Mouse (Mus musculus) intestine, embryonic 14.5 days (tissue): ENCODE results near the gene Ttll2. TPM values are rescaled to one million over a fixed set of nuclear protein-coding genes. Genes with fewer than 3 reads are reported as not detected.
"Not testable (repeated sequence)": the region's sequence is repeated elsewhere in the genome, so short reads cannot be mapped to it uniquely, and the experiment has no call there.

Source experiments
- ATAC-seq: fragments of 200-750 bp; cut with Nextera tagmentation; replicated peaks from 2 replicates; pipeline ENCODE4 v1.8.0; 2017; ENCODE audit warnings: low read depth, moderate number of reproducible peaks, moderate TSS enrichment, moderate library complexity; ENCODE audit not compliant: low FRiP score, low TSS enrichment
- DNase-seq: peaks from one replicate; pipeline ENCODE4 v3.0.0-alpha.2; 2018; ENCODE audit warnings: low spot score
- H3K27ac ChIP-seq: fragments of 300-500 bp; sonication (generic); 2 replicates; pipeline ENCODE4 v1.5.1; 2014; ENCODE audit warnings: low read depth, mild to moderate bottlenecking, control low read depth
- H3K27me3 ChIP-seq: fragments of 300-500 bp; sonication (generic); replicated peaks from 2 replicates; pipeline ENCODE4 v1.6.1; 2014; ENCODE audit warnings: low read length, control low read depth; ENCODE audit not compliant: control insufficient read depth, insufficient read depth
- H3K36me3 ChIP-seq: fragments of 300-500 bp; sonication (generic); 2 replicates; pipeline ENCODE4 v1.6.1; 2014; ENCODE audit warnings: low read length, control low read depth; ENCODE audit not compliant: control insufficient read depth, insufficient read depth
- H3K4me1 ChIP-seq: fragments of 300-500 bp; sonication (generic); replicated peaks from 2 replicates; pipeline ENCODE4 v1.6.1; 2014; ENCODE audit warnings: low read length, control low read depth, mixed read lengths; ENCODE audit not compliant: control insufficient read depth, insufficient read depth
- H3K4me2 ChIP-seq: fragments of 300-500 bp; sonication (generic); 2 replicates; pipeline ENCODE4 v1.6.1; 2014; ENCODE audit warnings: low read length
- H3K4me3 ChIP-seq: fragments of 300-500 bp; sonication (generic); 2 replicates; pipeline ENCODE4 v1.5.1; 2014; ENCODE audit warnings: low read depth, low read length, control low read depth, mixed read lengths
- H3K9ac ChIP-seq: fragments of 300-500 bp; sonication (generic); 2 replicates; pipeline ENCODE4 v1.6.1; 2014; ENCODE audit warnings: mild to moderate bottlenecking, low read length
- H3K9me3 ChIP-seq: fragments of 300-500 bp; sonication (generic); 2 replicates; pipeline ENCODE4 v1.6.1; 2016; ENCODE audit warnings: low read length, control low read depth; ENCODE audit not compliant: control insufficient read depth
- WGBS: fragments of 180-500 bp; shearing (Covaris S2); extraction: QIAGEN DNeasy Blood & Tissue Kit; methylation state at CpG from one replicate; pipeline ENCODE4 v1.1.7; 2014; 5-methylcytosine and 5-hydroxymethylcytosine counted together
- polyA plus RNA-seq: library from polyadenylated mRNA; unstranded; fragments of >200 nt; fragmentation: Nextera tagmentation; extraction: Ambion mirVana; gene quantifications from 2 replicates; pipeline ENCODE4 v1.2.1, GENCODE M21; 2014

The Ttll2 gene
- not detected in 2 replicates for polyA plus RNA-seq

DNA sequence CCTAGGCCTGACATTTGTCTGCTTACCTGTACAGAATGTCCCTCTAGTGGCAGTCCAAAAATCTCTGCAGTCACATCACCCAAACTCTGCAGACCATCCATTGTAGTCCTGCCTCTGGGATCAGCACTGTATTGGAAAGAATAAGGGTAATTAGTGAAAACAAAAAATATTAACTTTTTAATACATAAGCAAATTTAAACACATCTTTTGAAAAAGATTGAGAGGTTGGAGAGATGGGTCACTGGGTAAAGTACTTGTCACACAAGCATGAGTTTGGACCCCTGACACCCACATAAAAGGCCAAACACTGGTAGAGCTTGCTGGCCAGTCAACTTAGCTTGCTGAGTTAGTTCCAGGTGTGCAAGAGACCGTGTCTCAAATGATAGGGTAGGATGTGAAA is at the start of gene Ttll2:
Ttll2 (minus strand) TSS at position 101 of the 400 bp plus-strand sequence.
- H3K9me3 ChIP-seq, DNase-seq, H3K4me3 ChIP-seq, H3K4me2 ChIP-seq, H3K9ac ChIP-seq, H3K36me3 ChIP-seq, H3K4me1 ChIP-seq, H3K27me3 ChIP-seq, ATAC-seq, H3K27ac ChIP-seq: not testable (repeated sequence)
- 100% methylated on average over 1 of the region's 1 CpGs for WGBS

DNA sequence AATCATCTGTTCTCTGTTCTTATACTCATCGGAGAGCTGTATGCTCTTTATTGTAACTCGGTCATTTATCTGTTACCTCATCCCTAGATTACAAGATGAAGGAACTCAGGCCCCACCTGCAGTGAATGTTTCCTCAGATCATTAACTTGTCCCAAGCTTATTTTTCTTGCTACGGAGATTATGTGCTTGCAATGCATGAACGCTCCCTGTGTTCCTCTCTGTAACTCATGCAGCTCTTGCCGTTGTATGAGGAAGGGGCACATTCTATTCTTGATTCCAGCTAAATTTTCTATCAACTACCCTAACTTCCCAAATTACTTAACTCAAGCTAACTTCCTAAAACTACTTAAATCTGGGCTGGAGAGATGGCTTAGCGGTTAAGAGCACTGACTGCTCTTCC is 47.3 kb upstream of the Ttll2 start:
- not testable (repeated sequence) for H3K9ac ChIP-seq, H3K4me2 ChIP-seq, H3K4me1 ChIP-seq, H3K27me3 ChIP-seq, ATAC-seq, H3K27ac ChIP-seq, H3K9me3 ChIP-seq, H3K36me3 ChIP-seq, H3K4me3 ChIP-seq, DNase-seq
- 83% methylated on average over 6 of the region's 6 CpGs for WGBS

- not testable (repeated sequence) for H3K27me3 ChIP-seq, H3K36me3 ChIP-seq, H3K27ac ChIP-seq, H3K4me3 ChIP-seq, H3K9ac ChIP-seq, H3K4me2 ChIP-seq, ATAC-seq, H3K4me1 ChIP-seq, DNase-seq, H3K9me3 ChIP-seq
- 78% methylated on average over 6 of the region's 6 CpGs for WGBS
Observed at GRCm38 (mm10) chr17:7398198-7398847, 45.8 kb upstream of the Ttll2 start.

DNA sequence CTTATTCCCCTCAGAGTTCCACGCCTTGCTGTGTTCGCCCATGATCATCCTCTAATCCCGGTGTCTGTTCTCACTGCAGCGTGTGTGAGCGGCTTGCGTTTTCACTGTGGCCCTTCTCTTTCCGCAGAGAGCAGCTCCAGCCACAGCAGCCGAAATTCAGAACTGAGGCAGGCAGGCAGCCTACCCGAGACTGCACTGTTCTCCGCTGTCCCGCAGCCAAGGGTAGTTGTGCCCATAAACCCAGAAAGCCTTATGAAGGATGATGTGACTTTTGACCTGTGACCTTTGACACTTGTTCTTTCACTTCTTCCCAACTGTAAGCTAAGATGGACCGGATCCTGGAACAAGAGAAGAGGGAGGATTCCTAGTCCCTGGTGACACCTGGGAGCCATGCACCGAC is 44.6 kb upstream of the Ttll2 start:
- WGBS, result 69% methylated on average over 10 of the region's 13 CpGs
- not testable (repeated sequence) for H3K27me3 ChIP-seq

GRCm38 (mm10) chr17:7396288-7396687 is 43.8 kb upstream of the Ttll2 start:
- not testable (repeated sequence) for H3K27me3 ChIP-seq, H3K9ac ChIP-seq, DNase-seq, H3K4me2 ChIP-seq, H3K27ac ChIP-seq, H3K4me3 ChIP-seq, ATAC-seq, H3K36me3 ChIP-seq, H3K4me1 ChIP-seq, H3K9me3 ChIP-seq
- no CpG with 5 or more reads among the region's 2 CpGs for WGBS

More for the DNA sequence above, 44.6 kb upstream of the Ttll2 start:
- not testable (repeated sequence) for H3K27ac ChIP-seq, H3K4me1 ChIP-seq, H3K4me2 ChIP-seq, H3K9ac ChIP-seq, H3K9me3 ChIP-seq, ATAC-seq, DNase-seq, H3K4me3 ChIP-seq, H3K36me3 ChIP-seq

DNA sequence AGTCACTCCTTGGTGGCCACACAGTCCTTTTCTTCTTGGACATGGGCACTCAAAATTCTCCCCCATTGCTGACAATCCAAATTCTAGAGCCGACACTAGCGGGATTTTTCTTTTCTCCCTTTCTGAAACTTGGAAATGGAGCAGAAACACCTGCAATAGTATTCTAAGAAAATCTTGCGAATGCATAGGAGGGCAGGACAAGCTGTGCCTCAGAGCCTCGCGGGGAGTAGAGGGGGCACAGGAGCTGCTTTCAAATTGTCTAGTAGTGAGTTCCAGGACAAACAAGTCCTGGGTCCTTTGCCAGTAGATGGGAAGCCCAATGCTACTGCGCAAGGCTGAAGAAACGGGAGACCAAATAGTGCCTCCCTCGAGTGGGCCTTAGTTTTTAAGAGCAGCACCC is 43.2 kb upstream of the Ttll2 start:
- H3K4me2 ChIP-seq, H3K9me3 ChIP-seq, DNase-seq, H3K27me3 ChIP-seq, H3K9ac ChIP-seq, ATAC-seq, H3K4me3 ChIP-seq, H3K27ac ChIP-seq, H3K4me1 ChIP-seq, H3K36me3 ChIP-seq: not testable (repeated sequence)
- WGBS, result 85% methylated on average over 6 of the region's 8 CpGs

DNA sequence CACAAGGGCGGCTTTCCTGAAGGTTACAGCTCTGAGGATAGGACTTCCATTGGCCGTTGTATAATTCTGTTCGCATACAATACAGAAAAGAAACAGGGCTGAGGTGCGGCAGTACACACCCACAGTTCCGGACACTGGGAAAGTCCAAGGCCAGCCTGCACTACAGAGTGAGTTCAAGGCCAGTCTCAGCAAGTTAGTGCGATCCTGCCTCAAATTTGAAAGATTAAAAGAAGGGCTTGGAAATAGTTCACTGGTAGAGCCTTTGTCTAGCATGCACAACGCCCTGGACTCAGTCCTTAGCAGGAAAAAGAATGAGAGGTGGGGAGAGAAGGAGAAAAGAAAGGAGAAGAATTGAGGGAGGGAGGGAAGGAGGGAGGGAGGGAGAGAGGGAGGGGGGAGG is 42.6 kb upstream of the Ttll2 start:
- not testable (repeated sequence) for H3K27me3 ChIP-seq, H3K36me3 ChIP-seq, H3K4me2 ChIP-seq, H3K4me3 ChIP-seq, H3K9ac ChIP-seq, H3K27ac ChIP-seq, DNase-seq, ATAC-seq, H3K9me3 ChIP-seq, H3K4me1 ChIP-seq
- 85% methylated on average over 7 of the region's 7 CpGs for WGBS

DNA sequence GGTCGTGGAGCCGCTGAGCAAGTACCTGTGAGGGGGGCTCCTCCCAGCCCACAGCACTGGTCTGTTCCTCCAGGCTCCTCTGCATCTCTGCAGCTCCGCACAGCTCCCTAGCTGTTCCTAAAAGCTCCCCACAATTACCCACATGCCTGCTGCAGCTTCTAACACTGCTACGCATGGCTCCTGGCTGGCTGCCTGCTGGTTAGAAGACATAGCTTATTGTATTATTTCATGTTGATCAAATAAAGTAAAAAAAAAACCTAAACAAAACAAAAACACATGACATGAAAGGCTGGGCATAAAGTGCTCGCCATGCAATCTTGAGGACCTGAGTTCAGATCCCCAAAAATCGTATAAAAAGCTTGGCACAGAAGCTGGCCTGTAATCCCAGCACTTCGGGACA is 37.4 kb upstream of the Ttll2 start:
- not testable (repeated sequence) for H3K36me3 ChIP-seq, H3K27me3 ChIP-seq, H3K4me2 ChIP-seq, H3K9me3 ChIP-seq, ATAC-seq, H3K4me1 ChIP-seq, DNase-seq, H3K27ac ChIP-seq, H3K4me3 ChIP-seq, H3K9ac ChIP-seq
- 61% methylated on average over 7 of the region's 7 CpGs for WGBS

DNA sequence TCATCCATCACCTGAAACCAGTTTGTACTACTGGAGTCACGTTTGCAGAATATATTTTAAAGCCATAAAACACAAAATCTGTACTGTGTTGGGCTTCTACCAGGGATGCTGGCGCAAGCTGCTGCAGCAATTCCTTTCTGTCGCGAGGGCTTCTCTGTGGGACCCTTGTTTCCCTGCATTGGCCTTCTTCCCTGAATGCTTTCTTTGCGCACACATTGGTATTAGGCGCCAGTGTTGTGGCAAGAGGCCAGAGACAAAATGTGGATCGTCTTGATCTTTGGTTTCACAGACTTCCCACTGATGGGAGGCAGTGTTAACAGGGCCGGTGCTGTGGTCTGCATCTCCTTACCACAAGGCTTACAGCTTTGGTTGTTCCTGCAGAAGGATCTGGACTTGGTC is 36.5 kb upstream of the Ttll2 start:
- H3K27ac ChIP-seq, H3K4me2 ChIP-seq, H3K4me3 ChIP-seq, H3K9ac ChIP-seq, ATAC-seq, H3K36me3 ChIP-seq, H3K4me1 ChIP-seq, H3K27me3 ChIP-seq, DNase-seq, H3K9me3 ChIP-seq: not testable (repeated sequence)
- WGBS, result 81% methylated on average over 6 of the region's 8 CpGs
